Mouse (Mus musculus) midbrain, postnatal 0 days (tissue): ENCODE data around the gene Pdzk1. TPM values are rescaled to one million over a fixed set of nuclear protein-coding genes. Genes with fewer than 3 reads are reported as not detected.

ENCODE experiments used
- ATAC-seq: fragments of 200-750 bp; cut with Nextera tagmentation; 2 replicates; pipeline ENCODE4 v1.8.0; 2017; ENCODE audit warnings: moderate number of reproducible peaks, mild to moderate bottlenecking, moderate TSS enrichment, moderate library complexity; ENCODE audit not compliant: low FRiP score
- DNase-seq: peaks from one replicate; pipeline ENCODE4 v3.0.0-alpha.2; 2015; ENCODE audit warnings: low spot score
- H3K27ac ChIP-seq: fragments of 300-500 bp; sonication (generic); 2 replicates; pipeline ENCODE4 v1.5.1; 2014; ENCODE audit warnings: low read depth, mild to moderate bottlenecking, low read length, mixed read lengths
- H3K27me3 ChIP-seq: fragments of 300-500 bp; sonication (generic); 2 replicates; pipeline ENCODE4 v1.6.1; 2014; ENCODE audit warnings: low read length, control low read depth, mixed read lengths; ENCODE audit not compliant: insufficient read depth
- H3K36me3 ChIP-seq: fragments of 300-500 bp; sonication (generic); 2 replicates; pipeline ENCODE4 v1.6.1; 2014; ENCODE audit warnings: low read length, control low read depth, mixed read lengths; ENCODE audit not compliant: insufficient read depth
- H3K4me1 ChIP-seq: fragments of 300-500 bp; sonication (generic); 2 replicates; pipeline ENCODE4 v1.6.1; 2014; ENCODE audit warnings: mild to moderate bottlenecking, control low read depth, antibody characterized with exemption, low read length, mixed read lengths; ENCODE audit not compliant: insufficient read depth
- H3K4me2 ChIP-seq: fragments of 300-500 bp; sonication (generic); 2 replicates; pipeline ENCODE4 v1.6.1; 2014; ENCODE audit warnings: low read depth, mild to moderate bottlenecking, low read length, mixed read lengths; ENCODE audit not compliant: poor library complexity, severe bottlenecking
- H3K4me3 ChIP-seq: fragments of 300-500 bp; sonication (generic); 2 replicates; pipeline ENCODE4 v1.5.1; 2014; ENCODE audit warnings: low read depth, mild to moderate bottlenecking, low read length, moderate library complexity
- H3K9ac ChIP-seq: fragments of 300-500 bp; sonication (generic); replicated peaks from 2 replicates; pipeline ENCODE4 v1.6.1; 2014; ENCODE audit warnings: mild to moderate bottlenecking, low read length, moderate library complexity, mixed read lengths; ENCODE audit not compliant: poor library complexity, severe bottlenecking
- H3K9me3 ChIP-seq: fragments of 300-500 bp; sonication (generic); 2 replicates; pipeline ENCODE4 v1.6.1; 2016; ENCODE audit warnings: low read length, control low read depth
- CTCF ChIP-seq: IDR thresholded peaks from 2 replicates; pipeline ENCODE4 v1.5.1; 2016; ENCODE audit warnings: antibody characterized with exemption, mild to moderate bottlenecking
- WGBS: fragments of 180-500 bp; shearing (Covaris S2); extraction: QIAGEN DNeasy Blood & Tissue Kit; methylation state at CpG from one replicate; pipeline ENCODE4 v1.1.7; 2014; 5-methylcytosine and 5-hydroxymethylcytosine counted together
- polyA plus RNA-seq: library from polyadenylated mRNA; unstranded; fragments of >200 nt; fragmentation: Nextera tagmentation; extraction: Ambion mirVana; gene quantifications from 2 replicates; pipeline ENCODE4 v1.2.1, GENCODE M21; 2015
- total RNA-seq: library from RNA; depleted of rRNA; stranded (reverse); fragments of >200 nt; gene quantifications from 2 replicates; pipeline ENCODE4 v1.2.3, GENCODE M21; 2014; rRNA removed

Pdzk1 gene
- total and polyA plus RNA-seq, 2 experiments from 2014 or later, result 0.14 to 0.27 TPM

DNA sequence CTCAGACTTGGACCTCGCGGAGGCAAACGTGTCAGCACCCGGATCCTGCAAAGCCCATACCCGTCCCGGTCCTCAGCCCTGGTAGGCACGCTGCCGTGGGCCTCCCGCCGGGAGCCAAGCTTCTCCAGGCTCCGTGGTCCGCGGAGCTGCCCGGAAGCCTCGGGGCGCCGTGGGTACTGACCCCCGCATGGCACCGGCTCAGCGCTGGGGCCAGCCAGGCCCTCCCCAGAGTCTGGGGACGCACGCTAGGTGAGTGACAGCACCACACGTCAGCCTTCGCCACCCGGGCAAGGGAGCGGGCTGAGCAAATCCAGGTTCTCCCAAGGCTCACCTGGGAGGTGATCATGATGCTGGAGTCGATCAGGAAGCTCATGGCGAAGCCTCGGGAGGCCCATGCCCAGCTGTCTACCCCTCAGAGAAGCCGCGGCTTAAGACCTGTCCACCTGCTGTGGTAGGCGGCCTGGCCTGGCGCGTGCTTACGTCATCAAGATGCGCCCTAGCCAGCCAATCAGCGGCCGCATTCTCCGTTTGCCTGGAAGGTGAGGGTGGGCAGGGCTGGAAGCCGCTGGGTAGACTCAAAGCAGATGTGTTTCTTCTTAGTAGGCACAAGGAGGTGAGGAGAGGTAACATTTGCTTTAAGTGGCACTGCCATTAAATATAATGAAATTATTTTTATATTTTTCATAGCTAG is 75.9 kb downstream of the Pdzk1 start, which contains the start of gene Gpr89:
Gpr89 (minus strand) TSS at position 496 of the 691 bp plus-strand sequence.
- H3K27me3 ChIP-seq, result peaks cover 5% of the 10 kb centered on the region; the same call in 1 of the 2 replicates
- under 1% methylated on average over 40 of the region's 40 CpGs for WGBS
- no peaks in the 10 kb centered on the region for H3K36me3 ChIP-seq
- no peaks in the 10 kb centered on the region for H3K4me1 ChIP-seq
- peak; percentile 95 for DNase-seq
- peak; percentile 96 for ATAC-seq
- peak within 1 kb of the TSS; percentile 93 for H3K9ac ChIP-seq
- H3K4me2 ChIP-seq, result peak within 1 kb of the TSS; percentile 67
- H3K4me3 ChIP-seq, result peak within 1 kb of the TSS; percentile 76
- peak within 1 kb of the TSS; percentile 72 for H3K27ac ChIP-seq
- no peak for TF ChIP-seq CTCF
- H3K9me3 ChIP-seq, result no peaks in the 10 kb centered on the region

DNA sequence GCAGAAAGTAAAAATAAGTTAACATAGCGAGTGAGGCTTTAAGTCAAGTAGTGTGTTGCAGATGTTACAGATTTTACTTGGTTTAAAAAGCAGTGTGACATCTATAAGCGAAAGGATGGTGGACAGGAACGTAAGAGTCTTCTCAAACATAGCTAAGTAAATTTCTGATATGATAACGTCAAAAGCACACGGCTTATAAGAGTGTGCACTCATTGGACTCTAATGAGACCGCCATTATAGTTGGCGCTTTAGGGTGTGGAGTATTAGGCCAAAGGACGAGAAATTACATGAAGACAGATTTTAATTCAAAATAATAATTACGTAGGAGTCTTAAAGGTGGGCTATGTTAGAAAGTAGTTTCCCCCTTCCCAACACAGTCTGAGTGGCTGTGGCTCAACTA is 76.5 kb downstream of the Pdzk1 start:
- no peak overlapping the region for H3K27ac ChIP-seq
- 44% methylated on average over 9 of the region's 9 CpGs for WGBS

More for the DNA sequence above, 76.5 kb downstream of the Pdzk1 start:
- Histone ChIP-seq H3K4me2 (peak overlapping the region; percentile 67), H3K4me1 (no peaks in the 10 kb centered on the region), H3K27me3 (peaks cover 5% of the 10 kb centered on the region; the same call in 1 of the 2 replicates), H3K4me3 (peak overlapping the region; percentile 76), H3K36me3 (no peaks in the 10 kb centered on the region), H3K9me3 (no peaks in the 10 kb centered on the region), H3K9ac (peak overlapping the region; percentile 37; the same call in 1 of the 2 replicates)
- DNase-seq, result no peak
- no peak for ATAC-seq
- no peak for TF ChIP-seq CTCF

Other genes with a start within 250 kb of the Pdzk1 start
- gene Polr3gl, start 235.1 kb upstream of the Pdzk1 start, total RNA-seq, result 13.2 and 16.2 TPM in 2 replicates
- gene Polr3gl, start 235.1 kb upstream of the Pdzk1 start, polyA plus RNA-seq, result 29.4 and 32.0 TPM in 2 replicates
- 21.5 and 32.7 TPM in 2 replicates for gene Ankrd34a, start 232.6 kb upstream of the Pdzk1 start, total RNA-seq
- 16.3 and 21.0 TPM in 2 replicates for gene Ankrd34a, start 232.6 kb upstream of the Pdzk1 start, polyA plus RNA-seq
- 38.0 and 52.9 TPM in 2 replicates for gene Lix1l, start 228.1 kb upstream of the Pdzk1 start, total RNA-seq
- 3.2 TPM in 2 replicates for gene Lix1l, start 228.1 kb upstream of the Pdzk1 start, polyA plus RNA-seq
- gene Rbm8a, start 199.4 kb upstream of the Pdzk1 start, total RNA-seq, result 23.8 and 25.0 TPM in 2 replicates
- gene Rbm8a, start 199.4 kb upstream of the Pdzk1 start, polyA plus RNA-seq, result 115 and 118 TPM in 2 replicates
- gene Pex11b, start 193.9 kb upstream of the Pdzk1 start, total RNA-seq, result 39.8 and 52.3 TPM in 2 replicates
- gene Pex11b, start 193.9 kb upstream of the Pdzk1 start, polyA plus RNA-seq, result 75.9 and 80.4 TPM in 2 replicates
- 0.44 and 1.4 TPM in 2 replicates for gene Gm42957, start 193.8 kb upstream of the Pdzk1 start, total RNA-seq
- gene Gm42957, start 193.8 kb upstream of the Pdzk1 start, polyA plus RNA-seq, result 0.05 and 0.06 TPM in 2 replicates
- gene Itga10, start 183.7 kb upstream of the Pdzk1 start, total RNA-seq, result 3.0 and 3.3 TPM in 2 replicates
- gene Itga10, start 183.7 kb upstream of the Pdzk1 start, polyA plus RNA-seq, result 0.83 and 1.0 TPM in 2 replicates
- gene Ankrd35, start 159.2 kb upstream of the Pdzk1 start, total RNA-seq, result 4.9 and 8.5 TPM in 2 replicates
- 3.7 and 4.3 TPM in 2 replicates for gene Ankrd35, start 159.2 kb upstream of the Pdzk1 start, polyA plus RNA-seq
- 33.1 and 46.0 TPM in 2 replicates for gene Pias3, start 132.9 kb upstream of the Pdzk1 start, total RNA-seq
- 44.2 and 49.7 TPM in 2 replicates for gene Pias3, start 132.9 kb upstream of the Pdzk1 start, polyA plus RNA-seq
- gene Nudt17, start 120.7 kb upstream of the Pdzk1 start, total RNA-seq, result 6.5 and 11.9 TPM in 2 replicates
- 18.5 and 20.6 TPM in 2 replicates for gene Nudt17, start 120.7 kb upstream of the Pdzk1 start, polyA plus RNA-seq
- gene Polr3c, start 101.7 kb upstream of the Pdzk1 start, total RNA-seq, result 12.6 and 14.7 TPM in 2 replicates
- 26.4 and 30.7 TPM in 2 replicates for gene Polr3c, start 101.7 kb upstream of the Pdzk1 start, polyA plus RNA-seq
- gene Rnf115, start 101.6 kb upstream of the Pdzk1 start, total RNA-seq, result 59.6 and 63.4 TPM in 2 replicates
- gene Rnf115, start 101.6 kb upstream of the Pdzk1 start, polyA plus RNA-seq, result 71.8 and 76.5 TPM in 2 replicates
- gene Cd160, start 67 bp downstream of the Pdzk1 start, total RNA-seq, result not detected in 2 replicates
- gene Cd160, start 67 bp downstream of the Pdzk1 start, polyA plus RNA-seq, result 0.06 and 0.21 TPM in 2 replicates
- gene Gja5, start 75.4 kb downstream of the Pdzk1 start, total RNA-seq, result 0.80 and 0.88 TPM in 2 replicates
- 0.93 and 2.1 TPM in 2 replicates for gene Gja5, start 75.4 kb downstream of the Pdzk1 start, polyA plus RNA-seq
- 23.2 and 28.9 TPM in 2 replicates for gene Gpr89, start 76.1 kb downstream of the Pdzk1 start, total RNA-seq
- gene Gpr89, start 76.1 kb downstream of the Pdzk1 start, polyA plus RNA-seq, result 34.1 and 35.9 TPM in 2 replicates
- 0.05 TPM in 1 of 2 replicates, not detected in the other for gene Gja8, start 96.7 kb downstream of the Pdzk1 start, total RNA-seq
- gene Gja8, start 96.7 kb downstream of the Pdzk1 start, polyA plus RNA-seq, result 0.02 and 0.05 TPM in 2 replicates